17 mouse cellular contexts compared by ENCODE assay signal in genomic region chr19:33053199-33053867, GRCm38 (mm10).
DNase-seq lines count a peak whose midpoint lies in the region; ATAC-seq lines count a peak whose summit lies in the region.
"Had no signal": no experiment of that assay in that cellular context is flagged by ENCODE, and none has a peak within 500 bp of the region (broad histone marks: within the 10 kb centered on the region; RNA-seq: fewer than 3 reads in every experiment).

No protein-coding gene starts in this region.

- ATAC-seq in inflammation-experienced regulatory T-cells, adult 6 months: peak; percentile 54
- no peak for ATAC-seq in midbrain, embryonic 15.5 days (replicated peaks)
- ATAC-seq: forebrain, embryonic 14.5 days had no signal

- 76% methylated on average over 4 of the region's 4 CpGs for WGBS in midbrain, embryonic 15.5 days

- no peaks in the 10 kb centered on the region for H3K4me1 ChIP-seq in midbrain, embryonic 15.5 days
- H3K4me1 ChIP-seq: hindbrain, embryonic 15.5 days had no signal

- intact Hi-C loops in heart, postnatal 10 days (cut with DNase I): no loop called here
- intact Hi-C loops in heart, postnatal 36 days (cut with DNase I): no loop called here

- no peak overlapping the region for H3K4me2 ChIP-seq in midbrain, embryonic 15.5 days
- H3K4me2 ChIP-seq: heart, embryonic 11.5 days; heart, embryonic 15.5 days; hindbrain, embryonic 15.5 days had no signal

- peak; percentile 57 for DNase-seq in heart, adult 11 months
- DNase-seq in heart, postnatal 10 days: no peak
- peak; percentile 42 for DNase-seq in NIH3T3 (ENCODE audit: low read depth)
- DNase-seq in lung, postnatal 36 days: no peak
- DNase-seq in heart, postnatal 36 days: no peak
- DNase-seq: adrenal gland, postnatal 14 days; cerebellum, adult 18-20 months; cerebellum, postnatal 10 days; heart, adult 2 months; kidney, adult 11 months had no signal

- H3K9me3 ChIP-seq in midbrain, embryonic 15.5 days: no peaks in the 10 kb centered on the region
- H3K9me3 ChIP-seq: embryonic facial prominence, embryonic 10.5 days; heart, embryonic 15.5 days; hindbrain, embryonic 15.5 days had no signal

- H3K9ac ChIP-seq in midbrain, embryonic 15.5 days: no peak overlapping the region
- H3K9ac ChIP-seq: heart, embryonic 15.5 days; hindbrain, embryonic 15.5 days had no signal

- no peak overlapping the region for H3K27ac ChIP-seq in midbrain, embryonic 15.5 days
- H3K27ac ChIP-seq: embryonic facial prominence, embryonic 10.5 days; heart, adult 2 months; heart, embryonic 15.5 days; hindbrain, embryonic 15.5 days had no signal

- no peaks in the 10 kb centered on the region for H3K27me3 ChIP-seq in midbrain, embryonic 15.5 days (replicated peaks)
- H3K27me3 ChIP-seq: heart, embryonic 15.5 days; hindbrain, embryonic 15.5 days had no signal

- no peaks in the 10 kb centered on the region for H3K36me3 ChIP-seq in midbrain, embryonic 15.5 days (replicated peaks)
- H3K36me3 ChIP-seq: embryonic facial prominence, embryonic 10.5 days; heart, embryonic 15.5 days; hindbrain, embryonic 15.5 days had no signal

- no peak overlapping the region for H3K4me3 ChIP-seq in midbrain, embryonic 15.5 days
- H3K4me3 ChIP-seq: embryonic facial prominence, embryonic 10.5 days; heart, adult 2 months; heart, embryonic 15.5 days; hindbrain, embryonic 15.5 days had no signal

Comparison
In these comparisons a context has a peak if more than half of its experiments do, and no peak if none do; other contexts are left out.
1. DNase-seq: peak in heart, adult 11 months (single experiment) and NIH3T3 (single experiment); none in heart, postnatal 10 days (0 of 2), lung, postnatal 36 days (single experiment) and heart, postnatal 36 days (0 of 2).